Mouse (Mus musculus) myocyte (in vitro differentiated cells): ENCODE measurements at regions not wholly inside any gene's neighbourhood (a gene's known extent, or its start where the extent isn't known, plus 50 kb on each side); places are given as distances from the start of the nearest gene placed in this dataset.

ENCODE experiments used
- MYOG ChIP-seq, 3 experiments: IDR thresholded peaks; one replicate each; pipeline ENCODE4 v1.6.1; 2011; ENCODE audit warnings: control low read depth in 2 of 3, low read depth in 2 of 3, mild to moderate bottlenecking in 2 of 3; ENCODE audit not compliant: insufficient read length in 2 of 3, control insufficient read depth in 1 of 3, insufficient read depth in 1 of 3
- POLR2A ChIP-seq: IDR thresholded peaks from one replicate; pipeline ENCODE4 v1.6.1; 2011; ENCODE audit warnings: low read depth, mild to moderate bottlenecking, control low read depth, moderate library complexity; ENCODE audit not compliant: insufficient read length
- POLR2AphosphoS2 ChIP-seq: IDR thresholded peaks from one replicate; pipeline ENCODE4 v1.6.1; 2011; ENCODE audit warnings: low read depth, control low read depth; ENCODE audit not compliant: insufficient read length

DNA sequence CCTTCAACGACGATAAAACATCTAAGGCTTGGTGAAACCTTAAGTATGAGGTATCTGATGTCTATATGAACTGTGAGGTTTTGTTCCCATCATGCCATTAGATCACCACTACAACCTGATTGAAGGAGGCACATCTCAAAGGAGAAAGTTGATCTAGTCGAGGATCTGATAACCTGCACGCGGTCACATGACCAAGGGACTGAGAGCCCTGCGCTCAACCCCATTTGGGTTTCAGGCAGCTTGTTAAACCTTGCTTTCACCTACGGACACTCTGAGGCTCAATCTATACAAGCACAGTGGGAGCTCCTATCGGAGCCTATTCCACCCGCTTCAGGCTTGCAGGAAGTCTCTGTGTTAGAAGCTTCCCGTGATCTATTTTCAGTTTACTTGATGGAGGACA, 70.1 kb upstream of the Zbtb18 start:
- no peak for TF ChIP-seq POLR2A
- no peak for TF ChIP-seq POLR2AphosphoS2
- no peak for TF ChIP-seq MYOG (IDR thresholded peaks at IDR 0.05; ENCODE audit: control insufficient read depth in 1 of 3, insufficient read depth in 1 of 3, insufficient read length in 2 of 3, low read depth in 2 of 3)
